Mouse (Mus musculus) myocyte (in vitro differentiated cells): ENCODE results near the gene Gfy. TPM values are rescaled to one million over a fixed set of nuclear protein-coding genes. Genes with fewer than 3 reads are reported as not detected.
A peak's percentile ranks its signal among the peaks of the same experiment; 100 is the strongest.

Experiments used
- H3K27me3 ChIP-seq: one replicate; pipeline ENCODE4 v1.6.1; 2011; ENCODE audit not compliant: control insufficient read depth, insufficient read depth, insufficient read length
- H3K36me3 ChIP-seq: one replicate; pipeline ENCODE4 v1.6.1; 2011; ENCODE audit not compliant: control insufficient read depth, insufficient read depth
- H3K4me2 ChIP-seq: one replicate; pipeline ENCODE4 v1.6.1; 2011; ENCODE audit warnings: low read depth, control low read depth
- H3K4me3 ChIP-seq: one replicate; pipeline ENCODE4 v1.5.1; 2011; ENCODE audit warnings: mild to moderate bottlenecking, control low read depth, moderate library complexity
- H3K79me2 ChIP-seq: one replicate; pipeline ENCODE4 v1.6.1; 2011; ENCODE audit not compliant: control insufficient read depth, insufficient read depth
- H3ac ChIP-seq: one replicate; pipeline ENCODE4 v1.6.1; 2011; ENCODE audit not compliant: control insufficient read depth, insufficient read length
- CEBPB ChIP-seq: IDR thresholded peaks from 2 replicates; pipeline ENCODE4 v1.6.1; 2011; ENCODE audit warnings: mild to moderate bottlenecking, moderate library complexity; ENCODE audit not compliant: poor library complexity, insufficient read depth, severe bottlenecking
- E2F4 ChIP-seq: IDR thresholded peaks from one replicate; pipeline ENCODE4 v1.6.1; 2011; ENCODE audit warnings: mild to moderate bottlenecking, control low read depth, moderate library complexity; ENCODE audit not compliant: insufficient read depth
- MAX ChIP-seq: IDR thresholded peaks from one replicate; pipeline ENCODE4 v1.6.1; 2011; ENCODE audit warnings: low read depth, mild to moderate bottlenecking, control low read depth
- MYOD1 ChIP-seq, 3 experiments: IDR thresholded peaks; one replicate each; pipeline ENCODE4 v1.6.1; 2011; ENCODE audit warnings: control low read depth in 2 of 3, low read depth in 2 of 3, mild to moderate bottlenecking in 2 of 3, moderate library complexity in 1 of 3; ENCODE audit not compliant: insufficient read length in 2 of 3, control insufficient read depth in 1 of 3
- MYOG ChIP-seq, 3 experiments: IDR thresholded peaks; one replicate each; pipeline ENCODE4 v1.6.1; 2011; ENCODE audit warnings: control low read depth in 2 of 3, low read depth in 2 of 3, mild to moderate bottlenecking in 2 of 3; ENCODE audit not compliant: insufficient read length in 2 of 3, control insufficient read depth in 1 of 3, insufficient read depth in 1 of 3
- POLR2A ChIP-seq: IDR thresholded peaks from one replicate; pipeline ENCODE4 v1.6.1; 2011; ENCODE audit warnings: low read depth, mild to moderate bottlenecking, control low read depth, moderate library complexity; ENCODE audit not compliant: insufficient read length
- POLR2AphosphoS2 ChIP-seq: IDR thresholded peaks from one replicate; pipeline ENCODE4 v1.6.1; 2011; ENCODE audit warnings: low read depth, control low read depth; ENCODE audit not compliant: insufficient read length
- REST ChIP-seq: IDR thresholded peaks from one replicate; pipeline ENCODE4 v1.6.1; 2011; ENCODE audit warnings: mild to moderate bottlenecking, control low read depth, moderate library complexity; ENCODE audit not compliant: insufficient read depth, insufficient read length
- SRF ChIP-seq: IDR thresholded peaks from one replicate; pipeline ENCODE4 v1.6.1; 2011; ENCODE audit warnings: low read depth; ENCODE audit not compliant: control insufficient read depth, insufficient read length
- TCF12 ChIP-seq: IDR thresholded peaks from one replicate; pipeline ENCODE4 v1.6.1; 2011; ENCODE audit warnings: mild to moderate bottlenecking, control low read depth; ENCODE audit not compliant: poor library complexity, insufficient read depth, severe bottlenecking
- TCF3 ChIP-seq: IDR thresholded peaks from one replicate; pipeline ENCODE4 v1.6.1; 2011; ENCODE audit warnings: low read depth, control low read depth; ENCODE audit not compliant: insufficient read length
- USF1 ChIP-seq: IDR thresholded peaks from one replicate; pipeline ENCODE4 v1.6.1; 2011; ENCODE audit warnings: low read depth, mild to moderate bottlenecking, control low read depth, moderate library complexity
- polyA plus RNA-seq: library from polyadenylated mRNA; unstranded; fragments of >200 nt; fragmentation: generic; extraction: Trizol; gene quantifications from one replicate; pipeline ENCODE4 v1.2.1, GENCODE M21; 2012; ENCODE audit warnings: missing spikeins

Gfy gene
- polyA plus RNA-seq, 1 experiment: 0.04 TPM

DNA sequence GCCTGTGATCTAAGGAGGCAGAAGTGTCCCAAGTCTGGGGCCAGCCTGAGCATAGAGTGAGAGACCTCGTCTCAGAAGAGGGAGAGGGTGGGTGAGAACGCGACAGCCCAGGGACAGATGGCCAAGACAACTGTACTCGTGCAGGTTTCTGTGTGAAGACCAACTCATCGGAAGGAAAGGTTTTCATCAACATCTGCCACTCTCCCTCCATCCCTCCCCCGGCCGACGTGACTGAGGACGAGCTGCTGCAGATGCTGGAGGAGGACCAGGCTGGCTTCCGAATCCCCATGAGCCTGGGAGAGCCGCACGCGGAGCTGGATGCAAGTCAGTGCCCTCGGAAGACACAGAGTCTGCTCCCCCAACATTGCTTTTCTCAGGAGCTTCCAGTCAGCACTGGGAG lies 21.9 kb downstream of the Gfy start:
- Histone ChIP-seq H3K36me3 (no peaks in the 10 kb centered on the region), H3K79me2 (peaks cover 3% of the 10 kb centered on the region), H3K4me3 (no peak overlapping the region), H3K4me2 (no peak overlapping the region), H3ac (no peak overlapping the region), H3K27me3 (no peaks in the 10 kb centered on the region)
- no peak for TF ChIP-seq CEBPB
- TF ChIP-seq E2F4: no peak
- TF ChIP-seq POLR2AphosphoS2: no peak
- TF ChIP-seq SRF: no peak
- TF ChIP-seq MYOG (IDR thresholded peaks at IDR 0.05; ENCODE audit: control insufficient read depth in 1 of 3, insufficient read depth in 1 of 3, insufficient read length in 2 of 3, low read depth in 2 of 3): no peak

DNA sequence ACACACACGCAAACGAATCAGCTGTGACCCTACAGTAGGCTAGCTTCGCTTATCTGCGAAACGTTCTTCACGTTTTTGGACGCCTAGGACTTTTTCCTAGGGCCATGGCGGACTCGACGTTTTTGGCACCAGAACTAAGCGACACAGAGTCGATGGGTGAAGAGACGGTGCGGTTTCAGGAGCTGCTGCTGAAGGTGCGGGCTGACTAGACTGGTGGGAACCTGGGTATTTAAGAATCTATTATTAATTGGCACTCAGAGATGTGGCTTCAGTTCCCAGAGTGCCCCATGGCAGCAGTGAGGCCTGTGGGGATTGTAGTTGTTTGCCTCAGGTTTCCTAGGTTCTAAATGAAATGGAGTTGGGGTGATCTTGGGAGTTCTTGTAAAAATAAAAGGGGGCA lies 23.2 kb downstream of the Gfy start:
- no peak overlapping the region for H3K4me3 ChIP-seq
- H3K27me3 ChIP-seq: no peaks in the 10 kb centered on the region
- H3K79me2 ChIP-seq: peaks cover 3% of the 10 kb centered on the region
- H3K4me2 ChIP-seq: no peak overlapping the region
- TF ChIP-seq MYOG (IDR thresholded peaks at IDR 0.05; ENCODE audit: control insufficient read depth in 1 of 3, insufficient read depth in 1 of 3, insufficient read length in 2 of 3, low read depth in 2 of 3) (no peak), MYOD1 (IDR thresholded peaks at IDR 0.05; ENCODE audit: control insufficient read depth in 1 of 3, insufficient read length in 2 of 3, low read depth in 2 of 3) (no peak), REST (no peak), CEBPB (no peak), POLR2A (no peak), MAX (no peak), TCF12 (no peak), E2F4 (no peak), POLR2AphosphoS2 (no peak), SRF (no peak)
- H3K36me3 ChIP-seq: no peaks in the 10 kb centered on the region
- no peak overlapping the region for H3ac ChIP-seq

DNA sequence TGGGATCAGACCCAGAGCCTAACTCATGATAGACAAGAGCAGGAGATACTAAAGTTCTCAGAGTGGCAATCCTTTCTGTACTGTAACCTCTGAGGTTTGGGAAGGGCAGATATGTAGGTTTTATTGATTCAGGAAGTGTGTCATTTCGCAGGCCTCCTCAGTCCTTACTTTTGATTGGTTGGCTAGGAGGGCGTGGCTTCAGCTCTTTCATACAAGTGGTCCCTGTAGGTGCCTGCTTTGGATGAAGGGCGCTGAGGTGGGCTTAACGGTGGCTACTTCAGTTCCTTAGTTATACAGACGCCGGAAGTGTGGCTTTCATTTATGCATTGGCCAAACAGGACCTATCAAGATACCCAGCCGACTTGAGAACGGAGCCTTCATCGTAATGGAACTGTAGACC lies 23.8 kb downstream of the Gfy start:
- Histone ChIP-seq H3K79me2 (peaks cover 3% of the 10 kb centered on the region), H3K4me3 (no peak overlapping the region), H3K4me2 (peak overlapping the region; percentile 64), H3K36me3 (no peaks in the 10 kb centered on the region), H3ac (no peak overlapping the region), H3K27me3 (no peaks in the 10 kb centered on the region)
- TF ChIP-seq CEBPB: no peak
- TF ChIP-seq E2F4: no peak
- no peak for TF ChIP-seq SRF
- TF ChIP-seq MYOG (IDR thresholded peaks at IDR 0.05; ENCODE audit: control insufficient read depth in 1 of 3, insufficient read depth in 1 of 3, insufficient read length in 2 of 3, low read depth in 2 of 3): no peak
- TF ChIP-seq TCF12: no peak
- no peak for TF ChIP-seq USF1
- no peak for TF ChIP-seq REST
- TF ChIP-seq MYOD1 (IDR thresholded peaks at IDR 0.05; ENCODE audit: control insufficient read depth in 1 of 3, insufficient read length in 2 of 3, low read depth in 2 of 3): no peak
- no peak for TF ChIP-seq MAX
- no peak for TF ChIP-seq POLR2A
- TF ChIP-seq TCF3: no peak

DNA sequence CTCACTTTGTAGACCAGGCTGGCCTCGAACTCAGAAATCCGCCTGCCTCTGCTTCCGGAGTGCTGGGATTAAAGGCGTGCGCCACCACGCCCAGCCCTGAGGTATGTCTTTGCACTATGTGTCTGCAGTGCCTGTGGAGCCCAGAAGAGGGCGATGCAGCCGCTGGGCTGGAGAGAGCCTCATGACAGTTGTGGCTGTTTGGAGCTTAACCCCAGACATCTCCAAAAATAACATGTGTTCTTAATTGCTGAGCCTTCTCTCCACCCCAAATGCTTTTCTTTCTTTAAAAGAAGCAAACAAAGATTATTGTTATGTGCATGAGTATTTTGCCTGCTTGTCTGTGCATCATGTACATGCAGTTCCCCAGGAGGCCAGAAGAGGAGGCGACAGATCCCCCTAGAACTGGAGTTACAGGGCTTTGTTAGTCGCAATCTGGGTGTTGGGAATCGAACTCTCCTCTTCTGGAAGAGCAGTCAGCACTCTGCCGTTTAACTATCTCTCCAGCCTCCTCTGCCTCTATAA lies 24.3 kb downstream of the Gfy start:
- Histone ChIP-seq H3ac (no peak overlapping the region), H3K36me3 (no peaks in the 10 kb centered on the region), H3K79me2 (peaks cover 3% of the 10 kb centered on the region), H3K4me3 (peak overlapping the region; percentile 86), H3K27me3 (no peaks in the 10 kb centered on the region), H3K4me2 (peak overlapping the region; percentile 64)
- no peak for TF ChIP-seq TCF3
- TF ChIP-seq SRF: no peak
- TF ChIP-seq TCF12: no peak
- no peak for TF ChIP-seq CEBPB

DNA sequence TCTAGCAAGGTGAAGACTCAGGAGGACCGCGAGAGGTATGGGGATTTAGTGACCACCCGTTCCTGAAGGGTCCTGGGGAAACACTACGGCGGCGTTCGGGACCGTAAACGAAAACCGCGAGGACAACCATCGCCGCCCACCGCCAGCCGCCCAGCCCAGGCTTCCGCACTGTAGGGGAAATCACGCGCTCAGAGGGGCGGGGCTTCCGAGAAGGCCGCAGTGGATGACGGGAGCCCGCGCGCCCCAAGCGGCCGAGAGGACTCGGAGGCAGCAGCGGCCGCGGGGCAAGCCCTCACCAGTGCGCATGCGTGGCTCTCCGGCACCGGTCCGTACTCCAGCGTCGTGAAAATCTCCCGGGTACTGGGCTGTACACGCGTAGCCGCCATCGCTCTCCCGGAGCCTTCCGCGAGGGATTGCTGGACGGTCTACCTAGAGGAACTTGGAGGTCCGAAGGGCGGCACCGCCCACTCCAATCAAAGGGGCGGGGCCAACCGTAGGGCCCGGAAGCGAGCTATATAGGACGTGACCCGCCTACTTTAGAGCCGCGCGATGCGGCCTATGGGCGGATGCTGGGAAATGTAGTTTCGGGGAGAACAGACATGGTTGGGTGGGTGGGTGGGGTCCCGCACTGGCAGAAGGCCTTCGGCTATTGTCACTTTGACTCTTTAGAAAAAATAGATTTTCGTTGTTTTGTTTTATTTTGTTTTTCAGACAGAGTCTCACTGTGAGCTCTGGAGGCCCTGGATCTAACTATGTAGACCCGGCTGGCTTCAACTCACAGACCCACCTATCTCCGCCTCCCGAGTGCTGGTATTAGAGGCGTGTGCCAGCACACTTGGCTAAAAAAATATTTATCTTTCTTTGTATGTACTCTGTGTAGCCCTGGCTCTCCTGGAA lies 25.0 kb downstream of the Gfy start, which contains the start of the genes Pih1d1 and Aldh16a1:
Pih1d1 (plus strand) TSS at position 208 of the 897 bp plus-strand sequence.
Aldh16a1 (minus strand) TSS at position 489 of the 897 bp plus-strand sequence.
- TF ChIP-seq POLR2AphosphoS2 (peak; percentile 94), MAX (no peak), CEBPB (no peak), TCF3 (no peak), REST (no peak), USF1 (peak; percentile 39), MYOG (IDR thresholded peaks at IDR 0.05; ENCODE audit: control insufficient read depth in 1 of 3, insufficient read depth in 1 of 3, insufficient read length in 2 of 3, low read depth in 2 of 3) (no peak), SRF (peak; percentile 94), E2F4 (peak; percentile 71), POLR2A (peak; percentile 90), TCF12 (no peak), MYOD1 (IDR thresholded peaks at IDR 0.05; ENCODE audit: control insufficient read depth in 1 of 3, insufficient read length in 2 of 3, low read depth in 2 of 3) (no peak)
- Histone ChIP-seq H3K4me2 (peak within 1 kb of the TSS; percentile 97), H3K79me2 (peaks cover 3% of the 10 kb centered on the region), H3K4me3 (peak within 1 kb of the TSS; percentile 86), H3K27me3 (no peaks in the 10 kb centered on the region), H3K36me3 (no peaks in the 10 kb centered on the region), H3ac (peak within 1 kb of the TSS; percentile 20)
